Mouse (Mus musculus) left cerebral cortex, adult 18-20 months (tissue): ENCODE results near the gene Ebpl. TPM values are rescaled to one million over a fixed set of nuclear protein-coding genes. Genes with fewer than 3 reads are reported as not detected.

Experiments used
- DNase-seq, 2 experiments: peaks; one replicate each; pipeline ENCODE4 v3.0.0; 2021 to 2022; ENCODE audit warnings: low spot score in 2 of 2, mixed read lengths in 1 of 2
- long read RNA-seq, 2 experiments: library from polyadenylated mRNA; stranded (forward); transcript quantifications; one replicate each; pipeline ENCODE4 v2.0.0; 2021
- total RNA-seq, 2 experiments: library from RNA; stranded (reverse); gene quantifications; 2 replicates each; pipeline ENCODE4 v1.2.3; 2021

Gene Ebpl
- 1 to 10 TPM; 3.9 to 4.4 TPM for total RNA-seq
- long read RNA-seq, experiment 1, full-length matches to known transcripts = 16 of 16 reads
- long read RNA-seq, experiment 1, partial matches to known transcripts = 0 of 16 reads
- long read RNA-seq, experiment 1, other reads (novel, unspliced or antisense) = 0 of 16 reads
- long read RNA-seq, experiment 2, full-length matches to known transcripts = 22 of 22 reads
- long read RNA-seq, experiment 2, partial matches to known transcripts = 0 of 22 reads
- long read RNA-seq, experiment 2, other reads (novel, unspliced or antisense) = 0 of 22 reads

DNA sequence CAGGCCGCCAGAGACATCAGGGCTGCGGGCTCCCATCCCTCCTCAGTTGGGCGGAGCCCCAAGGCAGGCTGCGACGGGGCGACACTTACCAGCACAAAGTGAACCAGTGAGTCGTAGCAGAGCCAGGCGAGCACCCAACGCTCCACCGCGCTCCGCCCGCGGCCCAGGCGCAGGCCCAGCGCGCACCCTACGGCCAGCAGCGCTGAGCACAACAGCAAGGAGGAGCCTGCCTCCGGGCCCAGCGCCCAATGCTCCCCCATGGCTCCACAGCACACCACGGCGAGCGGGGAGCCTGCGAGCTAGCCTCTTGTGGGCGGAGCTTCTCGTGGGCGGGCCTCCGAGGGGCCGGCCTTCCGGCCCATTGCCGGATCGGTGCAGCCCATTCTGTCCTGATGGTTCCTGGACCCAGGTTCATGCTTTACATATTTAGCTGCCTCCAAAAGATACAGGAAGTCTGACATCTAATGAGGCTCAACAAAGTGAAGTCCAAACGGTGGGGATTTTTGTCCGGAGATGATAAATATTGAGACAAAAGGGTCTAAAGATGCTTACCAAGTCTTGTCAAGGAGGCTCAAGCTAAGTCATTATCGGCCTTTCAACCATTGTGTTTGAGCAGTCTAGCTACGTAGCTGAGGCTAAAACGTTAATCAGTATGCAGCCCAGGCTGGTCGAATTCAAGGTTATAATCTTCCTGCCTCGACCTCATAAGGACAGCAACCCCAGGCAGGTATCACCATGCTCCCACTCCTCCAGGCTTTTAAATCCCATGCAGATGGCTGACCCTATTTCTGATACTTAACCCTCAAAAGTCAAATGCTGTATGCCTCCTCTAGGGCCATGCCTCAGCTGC is at the start of gene Ebpl:
Gene Ebpl (minus strand): TSS at position 309 of the 850 bp plus-strand sequence.
- DNase-seq = peak; percentile 91 to 93

DNA sequence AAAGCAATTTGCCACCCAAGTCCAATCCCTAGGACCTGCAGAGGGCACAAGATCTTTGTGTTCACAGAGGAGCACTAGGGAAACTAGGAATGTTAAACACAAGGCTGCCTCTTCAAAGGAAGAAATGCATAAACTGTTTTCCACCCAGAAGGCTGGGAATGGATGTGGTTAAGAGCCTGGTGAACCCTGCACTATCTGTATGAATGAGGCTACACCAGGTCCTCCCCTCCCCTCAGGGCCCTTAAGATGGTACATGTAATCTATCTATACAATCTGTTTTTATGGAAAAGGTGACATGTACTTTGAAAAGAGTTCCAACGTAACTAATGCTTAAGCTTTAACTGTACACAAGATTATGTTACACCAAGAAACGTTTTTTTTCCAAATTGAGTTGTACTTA is 49.8 kb upstream of the Ebpl start:
- no peak for DNase-seq

DNA sequence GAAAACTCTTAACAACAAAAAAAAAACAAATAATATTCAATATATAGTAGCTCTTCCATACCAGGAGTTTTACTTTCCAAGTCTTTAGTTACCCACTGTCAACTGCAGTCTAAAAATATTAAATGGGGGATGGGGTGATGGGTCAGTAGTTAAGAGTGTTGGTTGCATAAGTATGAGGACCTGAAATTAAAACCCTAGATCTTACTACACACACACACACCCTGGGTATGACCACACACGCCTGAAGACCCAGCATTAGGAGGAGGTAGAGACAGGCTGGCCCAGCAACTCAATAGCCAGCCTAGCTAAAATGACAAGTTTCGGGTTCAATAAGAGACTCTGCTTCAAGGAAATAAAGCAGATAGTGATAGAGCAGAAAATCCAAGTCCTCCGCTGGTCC is 46.8 kb upstream of the Ebpl start:
- no peak for DNase-seq

DNA sequence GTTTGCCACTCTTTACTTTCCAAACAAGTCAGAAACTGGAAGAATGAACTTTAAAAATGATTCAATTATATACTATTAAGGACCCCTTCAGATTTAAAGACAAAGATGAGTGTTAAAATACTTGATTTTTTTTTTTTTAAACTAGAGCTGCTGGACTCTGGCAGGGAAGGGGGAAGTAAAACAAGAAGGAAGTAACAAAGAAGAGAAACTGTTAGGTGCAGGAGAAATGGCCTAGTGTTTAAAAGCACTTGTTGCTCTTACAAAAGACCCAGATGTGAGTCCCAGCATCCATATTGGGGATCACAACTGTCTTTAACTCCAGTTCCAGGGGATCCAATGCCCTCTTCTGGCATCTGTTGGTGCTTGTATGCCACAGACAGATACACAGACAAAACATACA is 45.5 kb upstream of the Ebpl start:
- no peak for DNase-seq

DNA sequence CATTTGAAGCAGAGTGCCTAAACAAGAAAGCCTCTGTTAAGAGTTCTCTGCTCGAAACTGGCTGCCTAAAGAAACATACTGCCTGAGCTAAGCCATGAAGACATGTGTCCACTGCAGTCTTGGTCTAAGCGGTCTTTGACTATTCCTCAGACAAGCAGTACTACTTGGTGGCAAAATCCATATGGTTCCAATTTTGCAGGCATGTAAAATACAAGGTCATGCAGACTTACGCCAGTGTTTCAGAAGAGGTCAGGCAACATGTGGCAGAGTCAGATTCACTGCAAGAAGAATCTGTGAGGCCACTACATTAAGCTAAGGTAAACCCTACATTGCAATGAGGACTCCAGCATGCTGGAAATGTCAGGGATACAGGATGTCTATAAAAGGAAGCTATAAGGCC is 44.7 kb upstream of the Ebpl start:
- DNase-seq = no peak

DNA sequence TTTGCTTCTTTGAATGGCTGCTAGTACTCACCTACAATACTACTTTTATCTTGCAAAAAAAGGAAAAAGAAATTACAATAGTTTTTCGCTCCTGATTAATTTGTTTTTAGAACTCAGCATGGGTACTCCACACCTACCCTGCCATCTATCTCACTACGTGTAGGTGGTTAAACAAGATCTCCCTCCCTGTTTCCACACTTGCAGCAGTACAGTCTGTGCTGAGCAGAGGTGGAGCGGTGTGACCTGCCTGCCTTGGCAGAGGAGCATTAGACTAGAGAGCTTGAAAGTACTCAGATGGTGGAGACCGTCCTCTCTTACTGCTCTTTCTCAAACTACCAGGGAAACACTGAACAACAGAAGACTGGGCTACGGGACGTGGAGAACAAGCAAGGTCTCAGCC is 34.5 kb upstream of the Ebpl start:
- peak; percentile 4 to 9 for DNase-seq

DNA sequence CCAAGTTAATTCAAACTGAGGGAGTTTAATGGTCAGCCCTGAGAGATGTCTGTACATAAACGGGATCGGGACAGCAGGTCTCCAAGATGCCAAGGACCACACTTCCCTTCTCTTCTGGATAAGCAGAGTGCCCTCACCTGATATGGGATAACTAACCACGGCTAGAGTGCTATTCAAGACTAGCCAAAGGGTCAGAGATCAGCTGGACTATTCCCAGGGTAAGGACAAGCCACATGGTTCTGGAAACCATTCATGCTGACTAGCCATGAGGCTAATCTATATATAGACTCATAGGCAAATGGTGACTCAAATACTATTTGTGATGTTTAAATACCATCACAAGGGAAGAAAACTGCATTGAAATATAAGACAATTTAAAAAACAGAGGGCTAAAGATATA is 30.3 kb upstream of the Ebpl start:
- DNase-seq = no peak

DNA sequence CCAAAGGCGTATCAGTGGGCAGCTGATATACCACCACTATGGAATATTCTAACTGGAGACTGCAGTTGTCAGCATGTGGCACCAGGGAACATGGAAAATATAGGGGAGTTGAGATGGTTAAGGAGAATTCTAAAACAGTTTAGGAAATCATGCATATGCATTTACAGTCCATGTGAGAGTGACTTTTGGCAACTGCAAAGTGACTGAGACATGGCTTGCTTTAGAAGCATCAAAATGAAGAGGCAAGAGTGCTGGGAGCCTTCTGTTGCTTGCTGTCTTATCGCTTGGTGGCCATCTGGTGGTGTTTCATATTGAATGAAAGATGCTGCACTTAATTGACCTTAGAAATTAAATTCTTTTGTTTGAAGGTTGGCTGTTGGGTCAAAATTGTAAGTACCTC is 7.1 kb upstream of the Ebpl start:
- DNase-seq = no peak

DNA sequence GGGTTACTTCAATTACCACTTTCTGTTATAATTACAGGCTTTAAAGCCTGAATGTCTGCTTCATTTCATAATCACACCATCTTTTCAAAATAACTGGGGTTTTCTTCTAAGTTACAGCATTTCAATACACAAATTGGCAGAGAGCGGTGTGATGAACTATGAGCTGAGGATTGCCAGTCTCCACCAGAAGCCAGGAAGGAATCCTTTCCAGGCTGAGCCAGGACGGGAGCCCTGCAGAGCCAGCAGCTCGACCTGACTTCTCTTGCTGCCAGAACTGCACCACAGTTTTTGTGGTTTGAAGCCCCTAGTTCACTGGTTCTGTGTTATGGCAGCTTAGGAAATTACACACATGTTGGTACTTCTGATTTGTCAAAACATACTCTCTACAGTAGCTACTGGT is 4.4 kb upstream of the Ebpl start:
- DNase-seq = no peak

DNA sequence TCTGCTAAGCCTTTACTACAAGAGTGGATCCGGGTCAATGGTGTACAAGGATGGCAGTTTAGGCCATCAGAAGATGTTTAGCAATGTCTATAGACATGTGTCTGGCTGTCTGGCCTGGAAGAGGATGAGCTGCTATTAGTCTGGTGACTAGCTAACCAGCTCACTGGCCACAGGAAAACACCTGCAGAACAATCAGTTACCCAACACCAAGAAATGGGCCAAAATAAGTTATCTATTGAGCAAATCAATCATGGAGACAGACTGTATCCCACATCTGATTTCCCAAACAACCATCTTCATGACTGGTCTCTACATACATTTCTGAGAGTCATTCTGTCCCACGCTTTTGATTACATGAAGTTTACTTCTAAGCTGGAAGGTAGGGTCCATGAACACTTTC is 3.5 kb upstream of the Ebpl start:
- no peak for DNase-seq

DNA sequence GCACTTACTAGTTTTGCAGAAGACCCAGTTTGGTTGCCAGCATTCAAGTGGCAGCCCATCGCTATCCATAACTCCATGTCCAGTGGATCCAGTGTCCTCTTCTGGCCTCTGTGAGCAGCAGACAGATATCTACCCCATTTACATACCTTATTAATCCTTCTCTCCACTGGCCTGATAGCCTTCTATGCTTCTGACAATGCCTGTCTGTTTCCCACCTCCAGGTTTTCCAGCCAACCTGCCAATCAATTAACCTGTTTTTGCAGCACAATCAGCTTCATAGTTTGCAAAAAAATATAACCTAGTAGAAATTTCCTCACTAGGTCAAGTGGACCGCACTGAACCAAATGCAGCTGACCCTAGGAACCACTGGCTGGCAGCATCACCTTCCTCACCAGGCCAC is 2.0 kb upstream of the Ebpl start:
- no peak for DNase-seq

DNA sequence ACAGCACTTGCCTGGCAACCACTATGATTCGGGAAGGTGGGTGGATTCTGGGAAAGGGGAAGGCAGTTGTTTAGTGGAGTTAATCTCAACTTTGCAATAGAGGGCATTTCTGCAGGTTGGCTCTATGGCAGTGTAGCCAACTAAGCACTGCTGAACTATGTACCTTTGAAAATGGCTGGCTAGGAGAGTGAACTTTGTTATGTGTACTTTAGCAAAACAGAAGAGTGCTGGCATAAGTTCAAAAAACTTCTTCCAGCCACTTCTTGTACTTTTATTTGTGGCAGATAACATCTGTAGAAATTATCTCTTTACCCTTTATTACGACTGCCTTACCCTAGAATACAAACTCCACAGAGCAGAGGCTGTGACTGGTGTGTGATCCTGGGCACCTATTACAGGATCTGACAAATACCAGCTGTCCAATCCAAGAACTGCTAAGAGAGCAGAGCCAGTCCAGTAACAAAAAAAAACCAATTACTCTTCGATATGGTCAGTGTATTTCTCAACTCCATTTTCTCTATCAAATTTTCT is 807 bp upstream of the Ebpl start:
- DNase-seq = no peak

DNA sequence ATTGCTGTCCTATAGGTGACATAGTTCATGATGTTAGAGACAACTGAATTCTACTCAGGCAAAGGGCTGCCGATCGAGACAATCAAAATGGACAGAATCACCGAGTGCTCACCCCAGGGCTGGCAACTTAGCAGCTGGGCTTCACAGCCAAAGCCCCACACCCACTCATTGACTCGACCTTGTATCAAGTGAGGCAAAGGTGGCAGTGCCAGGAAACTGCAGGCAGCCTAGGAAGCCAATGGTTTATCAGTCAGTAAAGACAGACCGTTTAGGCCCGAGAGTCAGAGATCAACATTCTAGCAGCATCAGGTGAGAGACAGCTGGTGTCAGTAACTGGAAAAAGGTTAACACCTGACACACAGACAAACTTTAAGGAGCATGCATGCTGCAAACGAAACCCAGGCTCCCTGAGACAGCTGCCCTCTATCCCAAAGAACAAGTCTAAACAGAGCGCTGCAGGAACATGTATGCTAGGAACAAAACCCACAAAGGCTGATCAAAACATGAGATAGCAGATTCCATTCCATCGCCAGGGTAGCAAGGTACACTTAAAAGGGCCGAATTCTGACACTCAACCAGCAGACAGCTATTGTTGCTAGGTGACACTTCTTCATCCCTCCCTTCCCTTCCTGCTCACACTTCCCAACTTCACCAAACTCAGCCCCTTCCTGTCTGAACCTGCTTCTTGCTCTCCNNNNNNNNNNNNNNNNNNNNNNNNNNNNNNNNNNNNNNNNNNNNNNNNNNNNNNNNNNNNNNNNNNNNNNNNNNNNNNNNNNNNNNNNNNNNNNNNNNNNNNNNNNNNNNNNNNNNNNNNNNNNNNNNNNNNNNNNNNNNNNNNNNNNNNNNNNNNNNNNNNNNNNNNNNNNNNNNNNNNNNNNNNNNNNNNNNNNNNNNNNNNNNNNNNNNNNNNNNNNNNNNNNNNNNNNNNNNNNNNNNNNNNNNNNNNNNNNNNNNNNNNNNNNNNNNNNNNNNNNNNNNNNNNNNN is 5.7 kb downstream of the Ebpl start:
- DNase-seq = no peak

DNA sequence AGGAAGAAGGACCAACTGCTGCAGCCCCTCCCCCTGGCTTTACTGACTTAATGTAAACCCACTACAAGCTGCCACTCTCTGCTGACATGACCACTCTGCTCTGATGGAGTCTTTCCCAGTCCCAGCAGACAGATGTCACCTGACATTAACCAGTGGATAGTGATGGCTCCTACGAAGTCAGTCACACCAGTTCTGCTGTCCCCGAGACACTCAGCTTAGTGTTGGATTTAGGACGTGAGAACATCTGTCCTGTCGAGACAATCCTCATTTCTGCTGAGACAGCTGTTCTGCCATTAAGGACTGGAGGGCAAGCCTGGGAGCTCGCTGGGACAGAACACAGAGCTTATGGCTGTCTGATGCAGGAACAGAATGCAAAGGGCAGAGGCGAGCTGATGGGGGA is 9.4 kb downstream of the Ebpl start:
- DNase-seq = no peak

DNA sequence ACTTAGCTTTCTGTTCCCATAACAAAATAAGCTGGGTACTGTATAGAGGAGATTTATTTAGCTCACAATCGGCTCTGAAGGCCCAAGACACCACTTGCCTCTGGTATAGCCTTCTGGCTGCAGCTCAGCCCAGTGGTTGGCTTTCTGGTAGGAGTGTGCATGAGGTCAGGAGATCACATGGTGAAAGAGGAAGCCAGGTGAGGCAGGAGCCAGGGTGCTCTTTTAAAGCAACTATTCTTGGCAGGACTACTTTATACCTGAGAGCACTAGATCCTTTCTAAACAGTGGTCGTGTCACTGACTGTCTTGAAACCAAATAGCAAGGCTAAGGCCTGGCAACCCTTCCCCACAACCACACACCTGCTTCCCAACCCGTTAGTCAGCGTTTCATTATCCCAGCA is 10.4 kb downstream of the Ebpl start:
- no peak for DNase-seq

DNA sequence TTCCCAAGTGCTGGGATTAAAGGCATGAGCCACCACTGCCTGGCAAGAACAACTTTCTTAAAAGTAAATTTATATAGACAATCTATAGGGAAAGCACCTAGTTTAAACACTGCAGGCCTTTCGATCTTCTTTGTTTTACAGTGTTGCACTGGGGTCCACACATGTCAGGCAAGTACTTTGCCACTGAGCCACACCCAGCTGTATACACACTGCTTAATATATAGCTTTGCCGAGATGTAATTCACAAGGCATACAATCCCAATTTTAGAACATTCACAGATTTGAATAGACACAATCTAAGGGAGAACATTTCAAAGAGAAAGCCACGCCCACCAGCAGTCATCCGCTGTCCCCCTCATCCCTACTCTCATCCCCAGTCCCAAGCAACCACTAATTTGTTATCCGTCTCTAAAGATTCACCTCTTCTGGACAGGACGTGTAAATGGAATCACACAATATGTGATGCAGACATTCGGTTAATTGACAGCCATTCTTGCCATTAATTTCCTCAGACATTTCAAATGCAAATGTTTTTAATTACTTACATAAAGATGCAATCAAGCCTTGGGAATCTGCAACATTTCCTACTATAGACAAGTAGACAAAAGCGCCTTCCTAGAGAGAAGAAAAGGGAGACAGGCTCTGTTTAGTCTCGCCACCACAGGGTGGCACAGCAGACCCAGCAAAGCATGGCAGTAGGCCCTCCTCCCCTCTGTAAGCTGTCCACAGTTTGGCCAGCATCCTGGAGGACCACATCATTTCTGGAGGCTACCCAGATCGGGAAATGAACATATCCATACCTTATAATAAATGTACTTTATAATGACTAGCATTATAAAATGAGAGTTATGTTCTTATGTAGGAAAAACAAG is 13.2 kb downstream of the Ebpl start:
- DNase-seq = peak; percentile 16 to 31

DNA sequence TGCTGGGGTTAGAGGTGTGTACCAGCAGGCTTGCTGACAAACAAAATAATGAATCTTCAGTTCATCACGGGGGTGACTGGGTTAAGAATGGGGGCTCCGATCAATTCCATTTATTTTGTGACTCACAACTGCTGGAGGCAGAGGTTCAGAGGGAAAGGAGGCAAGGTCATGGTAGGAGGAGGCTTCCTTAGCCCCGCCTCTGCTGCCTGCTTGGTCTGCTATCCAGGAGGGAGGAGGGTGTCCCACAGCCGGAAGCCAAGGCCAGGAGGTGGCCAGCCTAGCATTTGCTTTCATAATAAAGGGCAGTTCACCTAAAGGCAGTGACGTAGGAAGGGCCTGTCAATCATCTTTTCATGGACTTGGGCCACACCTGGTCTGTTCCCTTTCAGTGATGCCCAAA is 15.6 kb downstream of the Ebpl start:
- DNase-seq = no peak

DNA sequence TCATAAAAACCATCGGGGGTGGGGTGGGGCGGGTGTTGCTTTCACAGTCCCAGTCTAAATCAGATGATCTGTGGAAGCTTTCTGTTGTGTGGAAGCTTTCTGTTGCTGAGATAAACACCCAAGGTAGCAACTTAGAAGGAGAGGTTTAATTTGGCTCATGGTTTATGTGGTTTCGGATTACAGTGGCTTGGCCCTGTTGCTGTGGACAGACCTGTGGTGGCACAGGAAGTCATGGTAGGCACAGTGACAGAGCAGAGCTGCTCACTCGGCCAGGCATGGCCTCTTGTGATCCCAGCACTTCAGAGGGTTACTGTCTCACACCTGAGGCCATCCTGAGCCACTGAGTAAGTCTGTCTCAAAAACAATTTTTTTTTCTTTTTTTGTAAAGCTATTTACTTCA is 20.9 kb downstream of the Ebpl start:
- no peak for DNase-seq

DNA sequence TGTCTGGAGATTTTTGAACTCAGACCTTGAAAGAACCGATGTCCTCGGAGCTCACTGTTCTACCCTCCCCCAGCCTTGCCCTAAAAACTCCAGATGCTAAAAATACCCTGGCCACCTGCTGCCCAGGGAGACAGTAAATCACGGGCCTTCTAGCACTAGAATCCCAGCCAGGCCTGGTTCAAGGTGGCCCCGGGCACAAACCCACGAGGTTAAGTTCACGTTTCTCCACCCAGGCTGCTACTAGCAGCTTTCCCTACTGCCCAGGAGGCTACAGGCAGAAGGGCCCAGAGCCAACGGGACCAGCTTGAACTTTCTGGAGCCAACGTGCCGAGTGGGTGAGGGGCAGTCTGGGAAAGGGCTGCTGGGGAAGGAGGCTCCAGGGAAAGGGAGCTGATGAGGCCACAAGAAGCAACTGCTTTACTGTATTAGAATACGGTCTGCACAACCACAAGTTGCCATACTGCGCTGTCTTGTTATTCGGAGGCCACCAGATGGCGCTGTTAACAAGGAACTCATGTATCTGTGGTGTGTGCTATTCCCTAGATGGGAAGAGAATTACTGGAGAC is 29.2 kb downstream of the Ebpl start:
- DNase-seq = peak; percentile 86 to 89

DNA sequence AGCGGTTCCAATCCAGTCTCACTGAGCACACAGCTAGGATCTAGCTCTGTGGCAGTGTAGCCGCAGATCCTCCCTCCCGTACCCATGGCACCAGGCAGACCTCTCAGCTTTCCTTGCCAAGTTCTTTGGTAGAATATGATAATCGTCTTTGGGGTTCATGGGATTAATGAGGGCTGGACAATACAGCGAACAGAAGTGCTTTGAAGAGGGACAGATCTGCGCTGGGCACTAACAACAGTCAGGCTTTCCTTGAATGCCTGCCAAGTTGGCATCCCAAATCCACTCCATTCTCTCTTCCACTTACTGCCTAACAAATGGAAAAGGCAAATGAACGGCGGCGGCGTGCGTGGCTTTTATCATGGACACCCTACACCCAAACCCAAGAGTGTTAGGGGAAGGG is 29.6 kb downstream of the Ebpl start:
- peak; percentile 19 to 37 for DNase-seq
